Mouse (Mus musculus) embryonic facial prominence, embryonic 14.5 days (tissue): ENCODE measurements around the gene Serpina3a. TPM values are rescaled to one million over a fixed set of nuclear protein-coding genes. Genes with fewer than 3 reads are reported as not detected.
"Not testable (repeated sequence)": the region's sequence is repeated elsewhere in the genome, so short reads cannot be mapped to it uniquely, and the experiment has no call there.

ENCODE experiments used
- ATAC-seq: fragments of 200-750 bp; cut with Nextera tagmentation; 2 replicates; pipeline ENCODE4 v1.8.0; 2017; ENCODE audit warnings: low read depth, moderate number of reproducible peaks, moderate TSS enrichment
- DNase-seq: peaks from one replicate; pipeline ENCODE4 v3.0.0-alpha.2; 2015; ENCODE audit warnings: low spot score
- H3K27ac ChIP-seq: fragments of 300-500 bp; sonication (generic); replicated peaks from 2 replicates; pipeline ENCODE4 v1.5.1; 2014; ENCODE audit warnings: low read depth, mild to moderate bottlenecking, low read length, moderate library complexity
- H3K27me3 ChIP-seq: fragments of 300-500 bp; sonication (generic); replicated peaks from 2 replicates; pipeline ENCODE4 v1.6.1; 2014; ENCODE audit warnings: low read length; ENCODE audit not compliant: control insufficient read depth, insufficient read depth
- H3K36me3 ChIP-seq: fragments of 300-500 bp; sonication (generic); 2 replicates; pipeline ENCODE4 v1.6.1; 2014; ENCODE audit warnings: low read length, mixed read lengths; ENCODE audit not compliant: control insufficient read depth, insufficient read depth
- H3K4me1 ChIP-seq: fragments of 300-500 bp; sonication (generic); 2 replicates; pipeline ENCODE4 v1.6.1; 2014; ENCODE audit warnings: antibody characterized with exemption, low read length; ENCODE audit not compliant: control insufficient read depth, insufficient read depth
- H3K4me2 ChIP-seq: fragments of 300-500 bp; sonication (generic); 2 replicates; pipeline ENCODE4 v1.6.1; 2014; ENCODE audit warnings: low read depth, mild to moderate bottlenecking, low read length, moderate library complexity, mixed read lengths
- H3K4me3 ChIP-seq: fragments of 300-500 bp; sonication (generic); 2 replicates; pipeline ENCODE4 v1.5.1; 2014; ENCODE audit warnings: low read depth, mild to moderate bottlenecking, low read length
- H3K9ac ChIP-seq: fragments of 300-500 bp; sonication (generic); 2 replicates; pipeline ENCODE4 v1.6.1; 2014; ENCODE audit warnings: low read depth, mild to moderate bottlenecking, low read length, moderate library complexity, mixed read lengths
- H3K9me3 ChIP-seq: fragments of 300-500 bp; sonication (generic); 2 replicates; pipeline ENCODE4 v1.6.1; 2016; ENCODE audit warnings: low read length; ENCODE audit not compliant: control insufficient read depth
- WGBS: fragments of 180-500 bp; shearing (Covaris S2); extraction: QIAGEN DNeasy Blood & Tissue Kit; methylation state at CpG from one replicate; pipeline ENCODE4 v1.1.7; 2014; 5-methylcytosine and 5-hydroxymethylcytosine counted together
- polyA plus RNA-seq: library from polyadenylated mRNA; unstranded; fragments of >200 nt; fragmentation: Nextera tagmentation; extraction: Ambion mirVana; gene quantifications from 2 replicates; pipeline ENCODE4 v1.2.1, GENCODE M21; 2014

Serpina3a gene
- not detected in 2 replicates for polyA plus RNA-seq

- H3K4me2 ChIP-seq, H3K27ac ChIP-seq, DNase-seq, H3K4me3 ChIP-seq, ATAC-seq, H3K4me1 ChIP-seq, H3K27me3 ChIP-seq, H3K9ac ChIP-seq, H3K9me3 ChIP-seq, H3K36me3 ChIP-seq: not testable (repeated sequence)
- 94% methylated on average over 9 of the region's 11 CpGs for WGBS
Observed at GRCm38 (mm10) chr12:104112333-104112732, at the start of gene Serpina3a. TSS of gene Serpina3a (plus strand) at chr12:104112724.

- H3K9me3 ChIP-seq: no peaks in the 10 kb centered on the region
- no peaks in the 10 kb centered on the region for H3K36me3 ChIP-seq
- H3K4me3 ChIP-seq: no peak overlapping the region
- 61% methylated on average over 4 of the region's 4 CpGs for WGBS
- no peaks in the 10 kb centered on the region for H3K4me1 ChIP-seq
- DNase-seq: no peak
- H3K27ac ChIP-seq: no peak overlapping the region
- no peak overlapping the region for H3K9ac ChIP-seq
- no peak for ATAC-seq
- H3K27me3 ChIP-seq: no peaks in the 10 kb centered on the region
- H3K4me2 ChIP-seq: no peak overlapping the region
Observed at GRCm38 (mm10) chr12:104064532-104064931, 48.0 kb upstream of the Serpina3a start.

- Histone ChIP-seq H3K36me3 (no peaks in the 10 kb centered on the region), H3K4me1 (no peaks in the 10 kb centered on the region), H3K4me2 (no peak overlapping the region), H3K27me3 (no peaks in the 10 kb centered on the region), H3K27ac (no peak overlapping the region), H3K4me3 (no peak overlapping the region), H3K9me3 (no peaks in the 10 kb centered on the region), H3K9ac (no peak overlapping the region)
- DNase-seq: no peak
- ATAC-seq: no peak
- WGBS: 74% methylated on average over 4 of the region's 4 CpGs
Observed at GRCm38 (mm10) chr12:104064996-104065395, 47.5 kb upstream of the Serpina3a start.

GRCm38 (mm10) chr12:104066241-104066640 lies 46.3 kb upstream of the Serpina3a start:
- 24% methylated on average over 8 of the region's 8 CpGs for WGBS
- peak; percentile 53 for DNase-seq
- no peaks in the 10 kb centered on the region for H3K4me1 ChIP-seq
- no peak for ATAC-seq
- no peaks in the 10 kb centered on the region for H3K36me3 ChIP-seq
- no peak overlapping the region for H3K27ac ChIP-seq
- no peaks in the 10 kb centered on the region for H3K9me3 ChIP-seq
- no peak overlapping the region for H3K9ac ChIP-seq
- no peak overlapping the region for H3K4me2 ChIP-seq
- no peaks in the 10 kb centered on the region for H3K27me3 ChIP-seq
- no peak overlapping the region for H3K4me3 ChIP-seq

GRCm38 (mm10) chr12:104067549-104067948 lies 45.0 kb upstream of the Serpina3a start:
- H3K4me2 ChIP-seq: peak overlapping the region; percentile 15
- no peak overlapping the region for H3K27ac ChIP-seq
- no peaks in the 10 kb centered on the region for H3K36me3 ChIP-seq
- H3K27me3 ChIP-seq: no peaks in the 10 kb centered on the region
- H3K9ac ChIP-seq: no peak overlapping the region
- H3K9me3 ChIP-seq: no peaks in the 10 kb centered on the region
- WGBS: 26% methylated on average over 4 of the region's 4 CpGs
- DNase-seq: peak; percentile 78
- peak; percentile 87 for ATAC-seq
- no peaks in the 10 kb centered on the region for H3K4me1 ChIP-seq
- peak overlapping the region; percentile 5; the same call in 1 of the 2 replicates for H3K4me3 ChIP-seq

- Histone ChIP-seq H3K27me3 (no peaks in the 10 kb centered on the region), H3K27ac (no peak overlapping the region), H3K9me3 (no peaks in the 10 kb centered on the region), H3K9ac (no peak overlapping the region), H3K36me3 (no peaks in the 10 kb centered on the region), H3K4me2 (no peak overlapping the region), H3K4me3 (no peak overlapping the region), H3K4me1 (no peaks in the 10 kb centered on the region)
- ATAC-seq (peak; percentile 39; the same call in 1 of the 2 replicates), DNase-seq (peak; percentile 80)
- WGBS: 0% methylated on average over 2 of the region's 2 CpGs
Observed at GRCm38 (mm10) chr12:104069620-104070019, 42.9 kb upstream of the Serpina3a start.

- H3K9me3 ChIP-seq: no peaks in the 10 kb centered on the region
- WGBS: 57% methylated on average over 1 of the region's 1 CpGs
- H3K4me2 ChIP-seq: no peak overlapping the region
- no peaks in the 10 kb centered on the region for H3K36me3 ChIP-seq
- H3K27me3 ChIP-seq: no peaks in the 10 kb centered on the region
- DNase-seq (no peak), ATAC-seq (no peak)
- no peak overlapping the region for H3K4me3 ChIP-seq
- no peaks in the 10 kb centered on the region for H3K4me1 ChIP-seq
- H3K9ac ChIP-seq: no peak overlapping the region
- H3K27ac ChIP-seq: no peak overlapping the region
Observed at GRCm38 (mm10) chr12:104071708-104072107, 40.8 kb upstream of the Serpina3a start.

GRCm38 (mm10) chr12:104072286-104072685 lies 40.2 kb upstream of the Serpina3a start:
- H3K36me3 ChIP-seq: no peaks in the 10 kb centered on the region
- WGBS: 70% methylated on average over 5 of the region's 5 CpGs

GRCm38 (mm10) chr12:104090119-104090518 lies 22.4 kb upstream of the Serpina3a start:
- Histone ChIP-seq H3K4me1 (no peaks in the 10 kb centered on the region), H3K9ac (no peak overlapping the region), H3K4me3 (no peak overlapping the region), H3K36me3 (no peaks in the 10 kb centered on the region), H3K9me3 (peaks cover 4% of the 10 kb centered on the region; the same call in 1 of the 2 replicates), H3K27me3 (no peaks in the 10 kb centered on the region), H3K27ac (no peak overlapping the region), H3K4me2 (no peak overlapping the region)
- DNase-seq: no peak
- WGBS: 73% methylated on average over 2 of the region's 2 CpGs
- ATAC-seq: no peak

More at GRCm38 (mm10) chr12:104072286-104072685, 40.2 kb upstream of the Serpina3a start:
- no peaks in the 10 kb centered on the region for H3K4me1 ChIP-seq
- H3K9ac ChIP-seq: no peak overlapping the region
- no peak overlapping the region for H3K4me3 ChIP-seq
- H3K27me3 ChIP-seq: no peaks in the 10 kb centered on the region
- ATAC-seq: no peak
- no peak overlapping the region for H3K4me2 ChIP-seq
- DNase-seq: no peak
- no peaks in the 10 kb centered on the region for H3K9me3 ChIP-seq
- H3K27ac ChIP-seq: no peak overlapping the region
